Mouse (Mus musculus): ENCODE measurements around the gene Pde4c. TPM values are rescaled to one million over a fixed set of nuclear protein-coding genes. Genes with fewer than 3 reads are reported as not detected.
A peak's percentile ranks its signal among the peaks of the same experiment; 100 is the strongest.

The Pde4c gene
- polyA plus RNA-seq, 1 experiment from 2014 or later: 0.23 TPM

DNA sequence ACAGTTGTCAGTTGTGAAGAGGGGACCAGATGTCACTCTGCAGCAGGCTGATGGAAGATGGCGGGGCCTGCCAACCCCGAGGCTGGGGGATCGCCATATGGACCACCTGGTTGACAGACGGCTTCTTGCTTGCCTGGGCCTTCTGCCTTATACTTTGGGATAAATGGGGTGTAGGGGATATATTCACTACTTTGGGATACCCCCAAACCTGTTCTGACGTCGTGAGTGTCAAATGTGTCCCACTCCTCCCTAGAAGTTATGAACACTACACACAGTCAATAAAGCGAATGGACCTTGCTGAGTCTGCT lies 34.7 kb downstream of the Pde4c start:
- H3K36me3 ChIP-seq (ENCODE audit: control insufficient read depth, insufficient read depth, low read length): peaks cover 18% of the 10 kb centered on the region
- no peak overlapping the region for H3K4me3 ChIP-seq (ENCODE audit: low read depth, low read length)
- no peak overlapping the region for H3K27ac ChIP-seq (ENCODE audit: low read length)
- no peaks in the 10 kb centered on the region for H3K9me3 ChIP-seq (replicated peaks; ENCODE audit: control insufficient read depth, low read length, poor library complexity, severe bottlenecking)
- no peak overlapping the region for H3K9ac ChIP-seq (ENCODE audit: low read depth, low read length)
- 88% methylated on average over 7 of the region's 7 CpGs for WGBS
- H3K4me2 ChIP-seq (ENCODE audit: low read length): no peak overlapping the region
- H3K27me3 ChIP-seq (ENCODE audit: control insufficient read depth, insufficient read depth, low read depth, low read length): no peaks in the 10 kb centered on the region
- no peak for ATAC-seq
- H3K4me1 ChIP-seq (ENCODE audit: control insufficient read depth, insufficient read depth, low read length): peaks cover 26% of the 10 kb centered on the region

DNA sequence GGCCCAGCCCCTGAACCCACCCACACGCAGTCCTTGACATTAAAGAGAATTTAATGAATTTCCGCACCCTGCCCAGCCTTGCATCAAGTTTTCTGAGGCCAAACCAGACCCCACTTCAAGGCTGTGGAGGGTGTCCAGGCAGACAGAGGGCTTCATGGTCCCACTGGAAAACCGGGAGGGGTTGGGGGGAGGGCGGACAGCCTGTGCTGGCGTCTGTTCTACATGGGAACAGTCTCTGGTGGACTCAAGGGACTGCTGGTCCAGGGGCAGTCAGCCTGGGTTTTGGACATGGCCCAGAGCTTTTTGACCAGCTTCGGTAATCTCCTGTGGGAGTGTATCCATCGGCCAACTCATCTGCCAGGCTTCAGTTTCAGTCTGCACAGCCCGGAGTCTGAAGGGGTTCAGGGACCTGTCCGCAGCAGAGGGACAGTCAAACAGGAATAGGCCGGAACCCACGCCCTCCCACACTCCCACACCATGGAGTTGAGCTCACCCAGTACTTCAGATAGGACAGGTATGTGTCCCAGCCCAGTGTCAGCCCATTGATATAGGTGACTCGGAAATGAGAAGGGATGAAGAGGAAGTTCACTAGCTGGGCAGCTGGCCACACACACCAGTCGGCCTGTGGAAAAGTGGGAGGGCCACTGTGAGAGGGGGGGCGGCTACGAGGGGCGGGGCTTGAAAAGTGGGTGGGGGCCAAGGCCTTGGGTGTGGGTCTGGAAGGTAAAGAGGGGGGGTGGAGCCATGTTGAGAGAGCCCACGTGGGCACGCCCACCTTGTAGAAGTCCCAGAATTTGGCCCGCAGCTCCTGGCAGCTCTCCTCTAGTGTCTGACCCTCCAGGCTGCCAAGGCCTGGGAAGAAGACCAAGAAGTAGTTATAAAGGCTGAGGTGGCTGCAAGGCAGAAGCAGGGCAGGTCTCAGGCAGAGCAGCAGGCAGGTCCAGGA lies 35.4 kb downstream of the Pde4c start:
- Histone ChIP-seq H3K4me3 (ENCODE audit: low read depth, low read length) (no peak overlapping the region), H3K9ac (ENCODE audit: low read depth, low read length) (no peak overlapping the region), H3K27ac (ENCODE audit: low read length) (no peak overlapping the region), H3K9me3 (replicated peaks; ENCODE audit: control insufficient read depth, low read length, poor library complexity, severe bottlenecking) (no peaks in the 10 kb centered on the region), H3K27me3 (ENCODE audit: control insufficient read depth, insufficient read depth, low read depth, low read length) (no peaks in the 10 kb centered on the region), H3K4me1 (ENCODE audit: control insufficient read depth, insufficient read depth, low read length) (peaks cover 26% of the 10 kb centered on the region), H3K36me3 (ENCODE audit: control insufficient read depth, insufficient read depth, low read length) (peaks cover 18% of the 10 kb centered on the region), H3K4me2 (ENCODE audit: low read length) (no peak overlapping the region)
- whole genome bisulfite sequencing: 68% methylated on average over 19 of the region's 19 CpGs
- ATAC-seq: no peak

DNA sequence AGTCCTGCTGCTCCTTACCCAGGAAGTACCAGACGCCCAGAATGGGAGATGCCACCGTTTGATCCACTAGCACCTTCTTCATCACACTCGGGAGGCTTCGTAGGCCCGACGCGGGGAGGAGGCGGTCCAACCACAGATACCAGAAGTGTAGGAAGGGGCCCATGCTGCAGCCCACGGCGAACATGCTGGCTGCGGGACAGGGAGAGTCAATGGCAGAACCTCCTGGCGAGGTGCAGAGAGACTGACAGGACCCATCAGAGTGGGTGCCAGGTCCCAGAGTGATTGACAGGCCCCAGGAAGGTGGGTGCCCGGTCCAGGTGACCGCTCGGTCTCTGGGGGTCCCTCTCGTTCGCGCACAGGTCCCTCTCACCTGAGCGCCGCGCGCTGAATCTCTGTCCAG lies 36.8 kb downstream of the Pde4c start:
- H3K4me3 ChIP-seq (ENCODE audit: low read depth, low read length): peak overlapping the region; percentile 71
- no peaks in the 10 kb centered on the region for H3K9me3 ChIP-seq (replicated peaks; ENCODE audit: control insufficient read depth, low read length, poor library complexity, severe bottlenecking)
- under 1% methylated on average over 22 of the region's 22 CpGs for WGBS
- no peaks in the 10 kb centered on the region for H3K27me3 ChIP-seq (ENCODE audit: control insufficient read depth, insufficient read depth, low read depth, low read length)
- H3K4me2 ChIP-seq (ENCODE audit: low read length): peak overlapping the region; percentile 80
- H3K36me3 ChIP-seq (ENCODE audit: control insufficient read depth, insufficient read depth, low read length): peaks cover 18% of the 10 kb centered on the region
- ATAC-seq: no peak
- peaks cover 23% of the 10 kb centered on the region for H3K4me1 ChIP-seq (ENCODE audit: control insufficient read depth, insufficient read depth, low read length)
- peak overlapping the region; percentile 76 for H3K9ac ChIP-seq (ENCODE audit: low read depth, low read length)
- peak overlapping the region; percentile 77 for H3K27ac ChIP-seq (ENCODE audit: low read length)

DNA sequence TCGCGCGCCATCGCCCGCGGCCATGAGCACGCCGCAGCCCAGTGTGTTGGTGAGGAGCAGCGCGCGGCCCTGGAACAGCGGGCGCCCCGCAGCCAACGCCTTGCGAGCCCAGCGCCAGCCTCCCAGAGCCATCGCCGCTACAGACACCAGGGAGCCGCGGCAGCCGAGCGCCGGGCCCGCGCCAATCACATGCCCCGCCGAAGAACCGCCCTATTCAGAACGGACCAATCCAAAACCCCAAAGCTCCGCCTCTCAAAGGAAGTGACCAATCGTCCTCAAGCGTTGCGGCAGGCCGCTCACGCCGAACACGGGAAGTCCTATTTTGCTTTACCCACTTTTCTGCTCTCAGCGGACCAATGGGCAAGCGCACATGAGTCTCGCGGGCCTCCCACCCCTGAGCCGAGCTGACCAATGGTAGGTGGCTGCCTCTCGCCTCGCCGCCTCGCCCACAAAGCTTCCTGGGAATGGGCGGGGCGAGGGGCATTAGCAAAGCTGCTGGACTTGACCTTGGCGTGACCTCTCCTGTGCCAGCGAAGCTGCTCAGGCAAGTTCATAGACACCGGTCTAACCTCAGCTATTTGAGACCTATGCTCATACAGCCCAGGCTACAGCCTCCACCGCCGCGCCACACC lies 37.4 kb downstream of the Pde4c start, which contains the start of gene Mpv17l2:
Gene Mpv17l2 (minus strand): TSS at position 172 of the 632 bp plus-strand sequence.
- H3K4me1 ChIP-seq (ENCODE audit: control insufficient read depth, insufficient read depth, low read length): peaks cover 21% of the 10 kb centered on the region

DNA sequence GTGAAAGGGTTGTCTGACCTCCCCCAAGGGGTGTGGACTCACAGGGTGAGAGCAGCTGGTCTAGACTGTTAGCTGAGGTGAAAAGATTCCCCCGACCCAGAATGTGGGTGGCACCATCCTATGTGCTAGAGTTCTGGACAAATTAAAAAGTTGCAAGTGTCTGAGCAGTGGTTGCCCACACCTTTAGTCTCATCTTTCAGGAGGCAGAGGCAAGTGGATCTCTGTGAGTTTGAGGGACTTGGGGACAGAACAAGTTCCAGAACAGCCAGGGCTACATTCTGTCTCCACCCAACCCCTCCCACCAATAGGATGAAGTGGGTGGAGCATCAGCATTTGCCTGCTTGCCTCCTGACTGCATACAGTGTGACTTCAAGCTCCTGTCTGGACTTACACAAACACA lies 38.6 kb downstream of the Pde4c start:
- no peaks in the 10 kb centered on the region for H3K9me3 ChIP-seq (replicated peaks; ENCODE audit: control insufficient read depth, low read length, poor library complexity, severe bottlenecking)
- H3K4me1 ChIP-seq (ENCODE audit: control insufficient read depth, insufficient read depth, low read length): peaks cover 25% of the 10 kb centered on the region
- H3K36me3 ChIP-seq (ENCODE audit: control insufficient read depth, insufficient read depth, low read length): peaks cover 6% of the 10 kb centered on the region; the same call in 1 of the 2 replicates
- no peak overlapping the region for H3K9ac ChIP-seq (ENCODE audit: low read depth, low read length)
- no peak overlapping the region for H3K4me3 ChIP-seq (ENCODE audit: low read depth, low read length)
- H3K27ac ChIP-seq (ENCODE audit: low read length): no peak overlapping the region
- no peaks in the 10 kb centered on the region for H3K27me3 ChIP-seq (ENCODE audit: control insufficient read depth, insufficient read depth, low read depth, low read length)
- no peak for ATAC-seq
- H3K4me2 ChIP-seq (ENCODE audit: low read length): no peak overlapping the region
- WGBS: 73% methylated on average over 1 of the region's 1 CpGs

More for the DNA sequence above, 37.4 kb downstream of the Pde4c start, which contains the start of gene Mpv17l2:
- WGBS: under 1% methylated on average over 55 of the region's 55 CpGs
- peaks cover 18% of the 10 kb centered on the region for H3K36me3 ChIP-seq (ENCODE audit: control insufficient read depth, insufficient read depth, low read length)
- peak within 1 kb of the TSS; percentile 82 for H3K27ac ChIP-seq (ENCODE audit: low read length)
- peak; percentile 95 for ATAC-seq
- H3K4me3 ChIP-seq (ENCODE audit: low read depth, low read length): peak within 1 kb of the TSS; percentile 71
- no peaks in the 10 kb centered on the region for H3K27me3 ChIP-seq (ENCODE audit: control insufficient read depth, insufficient read depth, low read depth, low read length)
- peak within 1 kb of the TSS; percentile 80 for H3K4me2 ChIP-seq (ENCODE audit: low read length)
- H3K9me3 ChIP-seq (replicated peaks; ENCODE audit: control insufficient read depth, low read length, poor library complexity, severe bottlenecking): no peaks in the 10 kb centered on the region
- peak within 1 kb of the TSS; percentile 76 for H3K9ac ChIP-seq (ENCODE audit: low read depth, low read length)

DNA sequence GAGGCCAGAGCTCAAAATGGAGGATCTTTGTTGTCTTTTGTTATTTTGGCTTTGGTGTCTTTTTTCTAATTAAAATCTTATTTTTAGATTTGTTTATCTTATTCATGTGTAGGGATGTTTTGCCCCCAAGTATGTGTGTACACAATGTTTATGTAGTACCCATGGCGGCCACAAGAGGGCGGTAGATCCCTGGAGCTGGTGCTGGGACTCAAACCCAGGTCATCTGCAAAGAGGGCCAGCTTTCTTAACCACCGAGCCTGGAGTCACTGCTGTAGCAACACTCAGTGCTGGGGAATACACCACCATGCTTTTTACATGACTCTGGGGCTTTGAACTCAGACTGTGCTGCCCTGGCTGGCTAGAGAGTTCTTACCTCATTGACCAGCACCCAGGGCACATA lies 39.8 kb downstream of the Pde4c start:
- Histone ChIP-seq H3K27me3 (ENCODE audit: control insufficient read depth, insufficient read depth, low read depth, low read length) (peaks cover 4% of the 10 kb centered on the region), H3K27ac (ENCODE audit: low read length) (no peak overlapping the region), H3K4me2 (ENCODE audit: low read length) (no peak overlapping the region), H3K4me3 (ENCODE audit: low read depth, low read length) (no peak overlapping the region), H3K36me3 (ENCODE audit: control insufficient read depth, insufficient read depth, low read length) (peaks cover 8% of the 10 kb centered on the region), H3K9ac (ENCODE audit: low read depth, low read length) (no peak overlapping the region), H3K4me1 (ENCODE audit: control insufficient read depth, insufficient read depth, low read length) (peaks cover 24% of the 10 kb centered on the region), H3K9me3 (replicated peaks; ENCODE audit: control insufficient read depth, low read length, poor library complexity, severe bottlenecking) (no peaks in the 10 kb centered on the region)
- no peak for ATAC-seq
- under 1% methylated on average over 3 of the region's 3 CpGs for WGBS

DNA sequence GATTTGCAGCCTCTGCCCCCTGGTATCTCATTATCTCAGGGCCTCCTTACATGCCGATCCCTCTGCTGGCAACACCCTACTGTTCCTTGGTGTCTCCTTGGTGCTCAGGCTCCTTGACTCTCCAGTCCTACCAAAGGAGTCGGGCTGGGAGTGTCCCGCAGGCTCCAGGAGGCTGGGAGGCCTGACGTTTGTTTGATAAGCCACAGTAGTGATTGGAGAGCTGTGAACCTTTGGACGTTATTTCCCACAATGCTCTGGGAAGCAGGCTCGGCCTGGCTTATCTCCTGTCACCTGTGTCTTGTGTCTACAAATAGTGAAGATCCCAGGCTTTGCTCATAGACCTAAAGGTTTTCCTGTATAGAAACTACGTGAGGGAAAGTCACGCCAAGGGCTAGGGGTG lies 40.5 kb downstream of the Pde4c start:
- no peaks in the 10 kb centered on the region for H3K9me3 ChIP-seq (replicated peaks; ENCODE audit: control insufficient read depth, low read length, poor library complexity, severe bottlenecking)
- no peak overlapping the region for H3K4me3 ChIP-seq (ENCODE audit: low read depth, low read length)
- H3K4me2 ChIP-seq (ENCODE audit: low read length): no peak overlapping the region
- H3K36me3 ChIP-seq (ENCODE audit: control insufficient read depth, insufficient read depth, low read length): peaks cover 12% of the 10 kb centered on the region
- 86% methylated on average over 8 of the region's 8 CpGs for WGBS
- no peak overlapping the region for H3K9ac ChIP-seq (ENCODE audit: low read depth, low read length)
- no peak for ATAC-seq
- H3K27ac ChIP-seq (ENCODE audit: low read length): no peak overlapping the region
- H3K27me3 ChIP-seq (ENCODE audit: control insufficient read depth, insufficient read depth, low read depth, low read length): peaks cover 4% of the 10 kb centered on the region
- H3K4me1 ChIP-seq (ENCODE audit: control insufficient read depth, insufficient read depth, low read length): peaks cover 24% of the 10 kb centered on the region

DNA sequence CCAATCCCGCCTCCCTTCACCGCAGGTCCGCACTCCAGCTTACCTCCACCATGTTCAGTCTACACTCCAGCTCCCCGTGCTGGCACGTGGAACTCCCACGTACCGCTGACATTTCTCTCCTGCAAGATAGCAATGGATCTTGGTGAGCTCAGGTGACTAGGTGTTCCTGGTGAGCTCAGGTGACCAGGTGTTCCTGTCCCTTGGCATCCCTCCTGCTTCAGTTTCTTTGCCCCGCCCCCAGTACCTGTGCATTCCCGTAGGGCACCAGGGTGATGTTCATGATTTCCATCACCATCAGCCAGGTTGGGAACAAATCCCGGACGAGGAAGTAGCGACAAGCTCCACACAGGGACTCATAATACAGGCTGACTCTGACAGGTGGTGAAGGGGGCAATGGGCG lies 41.2 kb downstream of the Pde4c start:
- no peaks in the 10 kb centered on the region for H3K9me3 ChIP-seq (replicated peaks; ENCODE audit: control insufficient read depth, low read length, poor library complexity, severe bottlenecking)
- peaks cover 4% of the 10 kb centered on the region for H3K27me3 ChIP-seq (ENCODE audit: control insufficient read depth, insufficient read depth, low read depth, low read length)
- no peak overlapping the region for H3K27ac ChIP-seq (ENCODE audit: low read length)
- no peak overlapping the region for H3K9ac ChIP-seq (ENCODE audit: low read depth, low read length)
- H3K4me1 ChIP-seq (ENCODE audit: control insufficient read depth, insufficient read depth, low read length): peaks cover 22% of the 10 kb centered on the region
- peaks cover 12% of the 10 kb centered on the region for H3K36me3 ChIP-seq (ENCODE audit: control insufficient read depth, insufficient read depth, low read length)
- no peak overlapping the region for H3K4me2 ChIP-seq (ENCODE audit: low read length)
- no peak overlapping the region for H3K4me3 ChIP-seq (ENCODE audit: low read depth, low read length)
- 96% methylated on average over 13 of the region's 13 CpGs for WGBS
- no peak for ATAC-seq

DNA sequence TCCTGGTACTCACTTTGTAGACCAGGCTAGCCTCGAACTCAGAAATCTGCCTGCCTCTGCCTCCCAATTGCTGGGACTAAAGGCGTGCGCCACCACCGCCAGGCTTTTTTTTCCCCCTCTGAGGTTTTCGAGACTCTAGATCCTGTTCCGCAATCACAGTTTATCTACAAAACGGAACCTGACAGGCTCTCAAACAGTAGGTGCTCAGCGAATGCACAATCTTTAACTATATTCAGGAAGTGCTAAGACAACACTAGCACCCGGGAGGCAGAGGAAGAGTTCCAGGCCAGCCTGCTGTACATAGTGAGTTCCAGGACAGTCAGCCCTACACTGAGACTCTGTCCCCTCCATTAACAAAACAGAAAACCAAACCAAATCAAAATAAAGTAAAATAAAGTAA lies 41.8 kb downstream of the Pde4c start:
- peaks cover 15% of the 10 kb centered on the region for H3K36me3 ChIP-seq (ENCODE audit: control insufficient read depth, insufficient read depth, low read length)
- H3K9me3 ChIP-seq (replicated peaks; ENCODE audit: control insufficient read depth, low read length, poor library complexity, severe bottlenecking): no peaks in the 10 kb centered on the region
- ATAC-seq: no peak
- H3K4me3 ChIP-seq (ENCODE audit: low read depth, low read length): no peak overlapping the region
- 80% methylated on average over 9 of the region's 9 CpGs for WGBS
- H3K4me2 ChIP-seq (ENCODE audit: low read length): no peak overlapping the region
- peaks cover 16% of the 10 kb centered on the region for H3K4me1 ChIP-seq (ENCODE audit: control insufficient read depth, insufficient read depth, low read length)
- H3K27me3 ChIP-seq (ENCODE audit: control insufficient read depth, insufficient read depth, low read depth, low read length): peaks cover 4% of the 10 kb centered on the region
- H3K9ac ChIP-seq (ENCODE audit: low read depth, low read length): no peak overlapping the region
- no peak overlapping the region for H3K27ac ChIP-seq (ENCODE audit: low read length)
